Mouse (Mus musculus) hindbrain, postnatal 0 days (tissue): ENCODE results near the gene Slc6a13. TPM values are rescaled to one million over a fixed set of nuclear protein-coding genes. Genes with fewer than 3 reads are reported as not detected.

Source experiments
- ATAC-seq: fragments of 200-750 bp; cut with Nextera tagmentation; 2 replicates; pipeline ENCODE4 v1.8.0; 2017; ENCODE audit warnings: mild to moderate bottlenecking, moderate TSS enrichment, moderate library complexity
- DNase-seq: peaks from one replicate; pipeline ENCODE4 v3.0.0-alpha.2; 2015; ENCODE audit warnings: low spot score
- H3K27ac ChIP-seq: fragments of 300-500 bp; sonication (generic); 2 replicates; pipeline ENCODE4 v1.5.1; 2014; ENCODE audit warnings: mild to moderate bottlenecking
- H3K27me3 ChIP-seq: fragments of 300-500 bp; sonication (generic); 2 replicates; pipeline ENCODE4 v1.6.1; 2014; ENCODE audit warnings: low read length, mixed read lengths; ENCODE audit not compliant: insufficient read depth
- H3K36me3 ChIP-seq: fragments of 300-500 bp; sonication (generic); 2 replicates; pipeline ENCODE4 v1.6.1; 2014; ENCODE audit warnings: low read length, mixed read lengths; ENCODE audit not compliant: insufficient read depth
- H3K4me1 ChIP-seq: fragments of 300-500 bp; sonication (generic); 2 replicates; pipeline ENCODE4 v1.6.1; 2014; ENCODE audit warnings: antibody characterized with exemption, low read length, mixed read lengths; ENCODE audit not compliant: insufficient read depth
- H3K4me2 ChIP-seq: fragments of 300-500 bp; sonication (generic); 2 replicates; pipeline ENCODE4 v1.6.1; 2014; ENCODE audit warnings: low read depth, mild to moderate bottlenecking, low read length, moderate library complexity, mixed read lengths
- H3K4me3 ChIP-seq: fragments of 300-500 bp; sonication (generic); 2 replicates; pipeline ENCODE4 v1.5.1; 2014; ENCODE audit warnings: low read length
- H3K9ac ChIP-seq: fragments of 300-500 bp; sonication (generic); replicated peaks from 2 replicates; pipeline ENCODE4 v1.6.1; 2014; ENCODE audit warnings: mild to moderate bottlenecking, low read length, moderate library complexity, mixed read lengths
- H3K9me3 ChIP-seq: fragments of 300-500 bp; sonication (generic); 2 replicates; pipeline ENCODE4 v1.6.1; 2016; ENCODE audit warnings: low read length, mixed read lengths
- CTCF ChIP-seq: IDR thresholded peaks from 2 replicates; pipeline ENCODE4 v1.5.1; 2016; ENCODE audit warnings: antibody characterized with exemption, control low read depth, low read depth
- WGBS: fragments of 180-500 bp; shearing (Covaris S2); extraction: QIAGEN DNeasy Blood & Tissue Kit; methylation state at CpG from one replicate; pipeline ENCODE4 v1.1.7; 2014; 5-methylcytosine and 5-hydroxymethylcytosine counted together
- microRNA-seq, 2 experiments: library from miRNA; unstranded; fragments of <30 nt; microRNA quantifications; one replicate each; pipeline ENCODE4; 2016
- polyA plus RNA-seq: library from polyadenylated mRNA; unstranded; fragments of >200 nt; fragmentation: Nextera tagmentation; extraction: Ambion mirVana; gene quantifications from 2 replicates; pipeline ENCODE4 v1.2.1, GENCODE M21; 2015
- total RNA-seq: library from RNA; depleted of rRNA; stranded (reverse); fragments of >200 nt; gene quantifications from 2 replicates; pipeline ENCODE4 v1.2.3, GENCODE M21; 2014; rRNA removed

The Slc6a13 gene
- total and polyA plus RNA-seq, 2 experiments from 2014 or later = 58.2 to 60.7 TPM

GRCm38 (mm10) chr6:121371197-121371980, 71.4 kb downstream of the Slc6a13 start:
- 73% methylated on average over 10 of the region's 10 CpGs for WGBS
- Histone ChIP-seq H3K27me3 (no peaks in the 10 kb centered on the region), H3K4me2 (no peak overlapping the region), H3K36me3 (no peaks in the 10 kb centered on the region), H3K9me3 (no peaks in the 10 kb centered on the region), H3K4me1 (no peaks in the 10 kb centered on the region), H3K4me3 (no peak overlapping the region), H3K9ac (no peak overlapping the region), H3K27ac (no peak overlapping the region)
- ATAC-seq = no peak
- no peak for DNase-seq
- TF ChIP-seq CTCF = no peak

GRCm38 (mm10) chr6:121376159-121376558, 76.1 kb downstream of the Slc6a13 start:
- Histone ChIP-seq H3K4me2 (no peak overlapping the region), H3K9me3 (no peaks in the 10 kb centered on the region), H3K4me3 (no peak overlapping the region), H3K27ac (no peak overlapping the region), H3K4me1 (no peaks in the 10 kb centered on the region; the same call in 1 of the 2 replicates), H3K9ac (no peak overlapping the region), H3K27me3 (no peaks in the 10 kb centered on the region), H3K36me3 (no peaks in the 10 kb centered on the region)
- TF ChIP-seq CTCF = no peak
- ATAC-seq (no peak), DNase-seq (no peak)
- WGBS = 81% methylated on average over 12 of the region's 12 CpGs

- no peak overlapping the region for H3K4me3 ChIP-seq
- no peak overlapping the region for H3K27ac ChIP-seq
- no peak overlapping the region for H3K9ac ChIP-seq
- no peak overlapping the region for H3K4me2 ChIP-seq
- DNase-seq (no peak), ATAC-seq (0 out of 2 replicates have a peak, but pooled peaks have one; percentile 13)
- no peak for TF ChIP-seq CTCF
- H3K4me1 ChIP-seq = no peaks in the 10 kb centered on the region; the same call in 1 of the 2 replicates
- H3K27me3 ChIP-seq = no peaks in the 10 kb centered on the region
- WGBS = 48% methylated on average over 4 of the region's 4 CpGs
- H3K36me3 ChIP-seq = no peaks in the 10 kb centered on the region
- no peaks in the 10 kb centered on the region for H3K9me3 ChIP-seq
These were observed 78.2 kb downstream of the Slc6a13 start for GRCm38 (mm10) chr6:121378256-121378655.

- no peak overlapping the region for H3K4me3 ChIP-seq
- DNase-seq (no peak), ATAC-seq (no peak)
- no peak overlapping the region for H3K4me2 ChIP-seq
- no peak overlapping the region for H3K27ac ChIP-seq
- no peaks in the 10 kb centered on the region for H3K9me3 ChIP-seq
- no peaks in the 10 kb centered on the region; the same call in 1 of the 2 replicates for H3K4me1 ChIP-seq
- H3K36me3 ChIP-seq = no peaks in the 10 kb centered on the region
- no peak for TF ChIP-seq CTCF
- 69% methylated on average over 8 of the region's 8 CpGs for WGBS
- no peaks in the 10 kb centered on the region for H3K27me3 ChIP-seq
- H3K9ac ChIP-seq = no peak overlapping the region
These were observed 80.5 kb downstream of the Slc6a13 start for GRCm38 (mm10) chr6:121380576-121380975.

GRCm38 (mm10) chr6:121382071-121382470, 82.0 kb downstream of the Slc6a13 start:
- ATAC-seq (no peak), DNase-seq (no peak)
- Histone ChIP-seq H3K4me3 (no peak overlapping the region), H3K4me1 (no peaks in the 10 kb centered on the region; the same call in 1 of the 2 replicates), H3K27ac (no peak overlapping the region), H3K9me3 (no peaks in the 10 kb centered on the region), H3K36me3 (no peaks in the 10 kb centered on the region), H3K4me2 (no peak overlapping the region), H3K27me3 (no peaks in the 10 kb centered on the region), H3K9ac (no peak overlapping the region)
- 34% methylated on average over 10 of the region's 10 CpGs for WGBS
- no peak for TF ChIP-seq CTCF

- H3K4me3 ChIP-seq = no peak overlapping the region
- no peak overlapping the region for H3K9ac ChIP-seq
- ATAC-seq = no peak
- 81% methylated on average over 3 of the region's 3 CpGs for WGBS
- H3K4me1 ChIP-seq = no peaks in the 10 kb centered on the region
- no peaks in the 10 kb centered on the region for H3K9me3 ChIP-seq
- no peak overlapping the region for H3K4me2 ChIP-seq
- no peaks in the 10 kb centered on the region for H3K27me3 ChIP-seq
- no peak overlapping the region for H3K27ac ChIP-seq
- no peaks in the 10 kb centered on the region for H3K36me3 ChIP-seq
- DNase-seq = no peak
- TF ChIP-seq CTCF = no peak
These were observed 85.4 kb downstream of the Slc6a13 start for GRCm38 (mm10) chr6:121385397-121385796.

Small RNA genes within 50 kb of the gene (microRNA-seq; reads per million reads assigned to microRNA genes)
- 0 reads per million in 2 experiments for gene Gm24855

Other genes starting within 250 kb of the Slc6a13 start
- gene Mical3, start 169.2 kb upstream of the Slc6a13 start, total RNA-seq = 60.2 and 66.9 TPM in 2 replicates
- 19.3 and 19.8 TPM in 2 replicates for gene Mical3, start 169.2 kb upstream of the Slc6a13 start, polyA plus RNA-seq
- 23.3 and 26.5 TPM in 2 replicates for gene Pex26, start 116.6 kb upstream of the Slc6a13 start, total RNA-seq
- 10.2 and 11.2 TPM in 2 replicates for gene Pex26, start 116.6 kb upstream of the Slc6a13 start, polyA plus RNA-seq
- 1.3 and 3.6 TPM in 2 replicates for gene Tuba8, start 89.5 kb upstream of the Slc6a13 start, total RNA-seq
- gene Tuba8, start 89.5 kb upstream of the Slc6a13 start, polyA plus RNA-seq = 2.0 and 2.6 TPM in 2 replicates
- gene Usp18, start 54.3 kb upstream of the Slc6a13 start, total RNA-seq = 1.6 and 3.2 TPM in 2 replicates
- 2.7 and 3.5 TPM in 2 replicates for gene Usp18, start 54.3 kb upstream of the Slc6a13 start, polyA plus RNA-seq
- gene Slc6a12, start 42.8 kb downstream of the Slc6a13 start, total RNA-seq = 7.1 and 12.8 TPM in 2 replicates
- 5.7 and 5.9 TPM in 2 replicates for gene Slc6a12, start 42.8 kb downstream of the Slc6a13 start, polyA plus RNA-seq
- gene Iqsec3, start 173.5 kb downstream of the Slc6a13 start, total RNA-seq = 48.2 and 53.1 TPM in 2 replicates
- gene Iqsec3, start 173.5 kb downstream of the Slc6a13 start, polyA plus RNA-seq = 10.6 and 10.7 TPM in 2 replicates